Mouse (Mus musculus) forebrain, postnatal 0 days (tissue): ENCODE measurements around the gene Pfpl. TPM values are rescaled to one million over a fixed set of nuclear protein-coding genes. Genes with fewer than 3 reads are reported as not detected.

Source experiments
- ATAC-seq: fragments of 200-750 bp; cut with Nextera tagmentation; 2 replicates; pipeline ENCODE4 v1.8.0; 2017; ENCODE audit warnings: mild to moderate bottlenecking, moderate library complexity
- DNase-seq: peaks from one replicate; pipeline ENCODE4 v3.0.0-alpha.2; 2015
- H3K27ac ChIP-seq: fragments of 300-500 bp; sonication (generic); 2 replicates; pipeline ENCODE4 v1.5.1; 2014; ENCODE audit warnings: low read depth, mild to moderate bottlenecking, antibody characterized with exemption, low read length, moderate library complexity, mixed read lengths
- H3K27me3 ChIP-seq: fragments of 300-500 bp; sonication (generic); 2 replicates; pipeline ENCODE4 v1.6.1; 2014; ENCODE audit warnings: mild to moderate bottlenecking, low read length, mixed read lengths; ENCODE audit not compliant: insufficient read depth
- H3K36me3 ChIP-seq: fragments of 300-500 bp; sonication (generic); 2 replicates; pipeline ENCODE4 v1.6.1; 2014; ENCODE audit warnings: mild to moderate bottlenecking, moderate library complexity; ENCODE audit not compliant: insufficient read depth
- H3K4me1 ChIP-seq: fragments of 300-500 bp; sonication (generic); 2 replicates; pipeline ENCODE4 v1.6.1; 2014; ENCODE audit warnings: antibody characterized with exemption; ENCODE audit not compliant: insufficient read depth
- H3K4me2 ChIP-seq: fragments of 300-500 bp; sonication (generic); 2 replicates; pipeline ENCODE4 v1.6.1; 2014; ENCODE audit warnings: low read depth, mild to moderate bottlenecking, moderate library complexity
- H3K4me3 ChIP-seq: fragments of 300-500 bp; sonication (generic); 2 replicates; pipeline ENCODE4 v1.5.1; 2014; ENCODE audit warnings: low read depth, low read length, mixed read lengths
- H3K9ac ChIP-seq: fragments of 300-500 bp; sonication (generic); 2 replicates; pipeline ENCODE4 v1.6.1; 2014; ENCODE audit warnings: mild to moderate bottlenecking
- H3K9me3 ChIP-seq: fragments of 300-500 bp; sonication (generic); 2 replicates; pipeline ENCODE4 v1.6.1; 2016; ENCODE audit warnings: low read length
- CTCF ChIP-seq: sonication (generic); IDR thresholded peaks from 2 replicates; pipeline ENCODE4 v1.5.1; 2016; ENCODE audit warnings: antibody characterized with exemption, control low read depth, low read depth
- WGBS: fragments of 180-500 bp; shearing (Covaris S2); extraction: QIAGEN DNeasy Blood & Tissue Kit; methylation state at CpG from one replicate; pipeline ENCODE4 v1.1.7; 2014; 5-methylcytosine and 5-hydroxymethylcytosine counted together
- polyA plus RNA-seq: library from polyadenylated mRNA; unstranded; fragments of >200 nt; fragmentation: Nextera tagmentation; extraction: Ambion mirVana; gene quantifications from 2 replicates; pipeline ENCODE4 v1.2.1, GENCODE M21; 2015
- total RNA-seq: library from RNA; depleted of rRNA; stranded (reverse); fragments of >200 nt; gene quantifications from 2 replicates; pipeline ENCODE4 v1.2.3, GENCODE M21; 2014

The Pfpl gene
- total and polyA plus RNA-seq, 2 experiments from 2014 or later, result not detected

- TF ChIP-seq CTCF, result no peak
- ATAC-seq, result no peak
- WGBS, result 89% methylated on average over 3 of the region's 3 CpGs
These were observed 17.3 kb downstream of the Pfpl start for GRCm38 (mm10) chr19:12445014-12445413.

GRCm38 (mm10) chr19:12457401-12458066 is 29.8 kb downstream of the Pfpl start:
- H3K9ac ChIP-seq, result no peak overlapping the region
- no peaks in the 10 kb centered on the region for H3K4me1 ChIP-seq
- no peaks in the 10 kb centered on the region for H3K36me3 ChIP-seq
- H3K27ac ChIP-seq, result no peak overlapping the region
- H3K4me3 ChIP-seq, result no peak overlapping the region
- WGBS, result 76% methylated on average over 12 of the region's 12 CpGs
- H3K4me2 ChIP-seq, result no peak overlapping the region
- H3K9me3 ChIP-seq, result no peaks in the 10 kb centered on the region
- DNase-seq (peak; percentile 22), ATAC-seq (no peak)
- H3K27me3 ChIP-seq, result no peaks in the 10 kb centered on the region
- TF ChIP-seq CTCF, result no peak

More at GRCm38 (mm10) chr19:12445014-12445413, 17.3 kb downstream of the Pfpl start:
- Histone ChIP-seq H3K4me2 (no peak overlapping the region), H3K9ac (no peak overlapping the region), H3K27ac (no peak overlapping the region), H3K36me3 (no peaks in the 10 kb centered on the region), H3K4me1 (no peaks in the 10 kb centered on the region), H3K27me3 (no peaks in the 10 kb centered on the region), H3K4me3 (no peak overlapping the region), H3K9me3 (no peaks in the 10 kb centered on the region)
- no peak for DNase-seq

- Histone ChIP-seq H3K9me3 (no peaks in the 10 kb centered on the region), H3K4me1 (no peaks in the 10 kb centered on the region), H3K27ac (no peak overlapping the region), H3K36me3 (no peaks in the 10 kb centered on the region; the same call in 1 of the 2 replicates), H3K4me3 (no peak overlapping the region), H3K4me2 (no peak overlapping the region), H3K27me3 (no peaks in the 10 kb centered on the region), H3K9ac (no peak overlapping the region)
- ATAC-seq, result no peak
- no peak for DNase-seq
- TF ChIP-seq CTCF, result no peak
- 80% methylated on average over 4 of the region's 4 CpGs for WGBS
These were observed 31.8 kb downstream of the Pfpl start for GRCm38 (mm10) chr19:12459516-12459915.

DNA sequence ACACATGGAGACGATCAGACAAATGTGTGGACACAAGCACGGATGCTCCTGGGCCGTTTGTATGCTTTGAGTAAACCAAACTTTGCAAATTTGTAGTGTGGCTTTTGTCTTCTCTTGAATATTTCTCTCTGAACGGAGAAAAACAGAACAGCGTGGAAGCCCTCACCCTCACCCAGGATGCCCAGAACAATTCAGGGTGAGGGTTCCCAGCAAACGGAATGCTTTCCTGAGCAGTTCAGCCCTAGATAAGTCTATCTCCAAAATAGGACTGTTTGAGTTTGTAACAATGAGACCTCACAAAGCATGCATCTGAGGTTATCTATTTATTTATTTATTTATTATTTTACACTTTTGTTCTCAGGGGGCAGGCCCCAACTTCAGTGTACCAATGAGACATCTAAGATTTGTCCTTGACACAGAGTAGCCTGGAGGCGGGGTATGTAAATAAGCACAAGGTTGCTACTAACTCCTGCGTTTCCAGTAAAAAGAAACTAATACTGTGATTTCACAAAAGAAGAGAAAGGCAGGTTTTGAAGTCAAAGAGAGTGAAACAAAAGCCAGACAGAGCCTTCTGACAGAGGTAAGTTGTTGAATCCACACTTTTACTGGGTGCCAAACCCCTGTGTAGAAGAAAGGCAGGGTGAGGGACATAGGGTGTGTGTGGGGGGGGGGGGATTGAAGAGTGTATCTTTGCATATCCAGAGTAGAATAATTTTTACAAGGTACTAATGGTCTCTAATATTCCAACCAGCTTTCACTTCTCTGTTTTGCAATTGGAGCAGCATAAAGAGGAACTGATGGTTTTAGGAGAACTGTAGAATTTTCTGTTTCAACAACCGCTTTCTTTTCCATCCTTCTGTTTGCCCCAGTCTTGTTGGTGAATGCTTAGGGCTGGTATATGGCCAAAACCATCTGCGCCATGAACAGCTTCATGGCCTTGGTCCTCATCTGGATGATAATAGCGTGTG is 32.9 kb downstream of the Pfpl start, which contains the start of gene Mpeg1:
Gene Mpeg1, plus strand, starts transcription at position 498 of the 968 bp plus-strand sequence.
- no peak for TF ChIP-seq CTCF
- Histone ChIP-seq H3K9me3 (no peaks in the 10 kb centered on the region), H3K27ac (no peak within 1 kb of the TSS), H3K4me3 (no peak within 1 kb of the TSS), H3K4me2 (no peak within 1 kb of the TSS), H3K4me1 (no peaks in the 10 kb centered on the region), H3K9ac (no peak within 1 kb of the TSS), H3K36me3 (peaks cover 3% of the 10 kb centered on the region; the same call in 1 of the 2 replicates), H3K27me3 (no peaks in the 10 kb centered on the region)
- ATAC-seq (no peak), DNase-seq (no peak)
- 81% methylated on average over 11 of the region's 11 CpGs for WGBS

- Histone ChIP-seq H3K27me3 (no peaks in the 10 kb centered on the region), H3K4me3 (no peak overlapping the region), H3K9me3 (no peaks in the 10 kb centered on the region), H3K9ac (no peak overlapping the region), H3K4me2 (no peak overlapping the region), H3K27ac (no peak overlapping the region), H3K4me1 (no peaks in the 10 kb centered on the region), H3K36me3 (peaks cover 6% of the 10 kb centered on the region; the same call in 1 of the 2 replicates)
- TF ChIP-seq CTCF, result no peak
- WGBS, result 51% methylated on average over 7 of the region's 7 CpGs
- no peak for ATAC-seq
- no peak for DNase-seq
These were observed 35.4 kb downstream of the Pfpl start for GRCm38 (mm10) chr19:12462851-12463721.

DNA sequence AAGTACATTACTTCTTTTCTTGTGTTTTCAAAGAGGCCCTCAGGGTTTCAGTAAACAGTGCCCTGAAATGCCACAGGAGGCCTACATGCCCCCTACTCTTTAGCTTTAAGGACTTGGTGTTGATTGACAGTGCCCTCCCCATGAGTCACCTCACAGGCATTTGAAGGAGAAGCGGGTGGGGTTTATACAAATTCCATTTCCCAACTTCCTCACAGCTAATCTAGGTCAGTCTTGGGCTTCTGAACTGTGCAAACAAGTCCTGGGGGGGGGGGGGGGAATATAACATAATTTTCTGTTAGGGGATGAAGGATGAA is 36.0 kb downstream of the Pfpl start:
- DNase-seq, result no peak
- H3K36me3 ChIP-seq, result peaks cover 12% of the 10 kb centered on the region
- H3K4me2 ChIP-seq, result no peak overlapping the region
- ATAC-seq, result no peak
- no peaks in the 10 kb centered on the region for H3K27me3 ChIP-seq
- H3K27ac ChIP-seq, result no peak overlapping the region
- no peaks in the 10 kb centered on the region for H3K9me3 ChIP-seq
- no peak for TF ChIP-seq CTCF
- no peaks in the 10 kb centered on the region for H3K4me1 ChIP-seq
- no peak overlapping the region for H3K9ac ChIP-seq
- 21% methylated on average over 1 of the region's 1 CpGs for WGBS
- no peak overlapping the region for H3K4me3 ChIP-seq
